Mouse (Mus musculus) hindbrain, embryonic 12.5 days (tissue): Measurements from ENCODE around the gene Tbx21. TPM values are rescaled to one million over a fixed set of nuclear protein-coding genes. Genes with fewer than 3 reads are reported as not detected.
A peak's percentile ranks its signal among the peaks of the same experiment; 100 is the strongest.

Experiments
- ATAC-seq: fragments of 200-750 bp; cut with Nextera tagmentation; 2 replicates; pipeline ENCODE4 v1.8.0; 2017; ENCODE audit warnings: moderate TSS enrichment; ENCODE audit not compliant: low FRiP score
- H3K27ac ChIP-seq: fragments of 300-500 bp; sonication (generic); 2 replicates; pipeline ENCODE4 v1.5.1; 2016; ENCODE audit warnings: mild to moderate bottlenecking
- H3K27me3 ChIP-seq: fragments of 300-500 bp; sonication (generic); 2 replicates; pipeline ENCODE4 v1.6.1; 2016; ENCODE audit warnings: mild to moderate bottlenecking
- H3K36me3 ChIP-seq: fragments of 300-500 bp; sonication (generic); 2 replicates; pipeline ENCODE4 v1.6.1; 2016; ENCODE audit warnings: mild to moderate bottlenecking
- H3K4me1 ChIP-seq: fragments of 300-500 bp; sonication (generic); 2 replicates; pipeline ENCODE4 v1.6.1; 2016
- H3K4me2 ChIP-seq: fragments of 300-500 bp; sonication (generic); replicated peaks from 2 replicates; pipeline ENCODE4 v1.6.1; 2016; ENCODE audit warnings: mild to moderate bottlenecking
- H3K4me3 ChIP-seq: fragments of 300-500 bp; sonication (generic); 2 replicates; pipeline ENCODE4 v1.5.1; 2016; ENCODE audit warnings: mild to moderate bottlenecking
- H3K9ac ChIP-seq: fragments of 300-500 bp; sonication (generic); 2 replicates; pipeline ENCODE4 v1.6.1; 2016; ENCODE audit warnings: mild to moderate bottlenecking, moderate library complexity
- H3K9me3 ChIP-seq: fragments of 300-500 bp; sonication (generic); replicated peaks from 2 replicates; pipeline ENCODE4 v1.6.1; 2016; ENCODE audit warnings: mild to moderate bottlenecking
- WGBS: fragments of 180-500 bp; shearing (Covaris S2); methylation state at CpG from one replicate; pipeline ENCODE4 v1.1.7; 2016; 5-methylcytosine and 5-hydroxymethylcytosine counted together
- polyA plus RNA-seq: library from polyadenylated mRNA; unstranded; fragments of >200 nt; fragmentation: Nextera tagmentation; extraction: Ambion mirVana; gene quantifications from 2 replicates; pipeline ENCODE4 v1.2.1, GENCODE M21; 2016

Gene Tbx21
- polyA plus RNA-seq, 1 experiment from 2014 or later = 0.10 TPM

GRCm38 (mm10) chr11:97103163-97104090 lies 11.7 kb downstream of the Tbx21 start:
- H3K4me1 ChIP-seq = no peaks in the 10 kb centered on the region
- no peak overlapping the region for H3K27ac ChIP-seq
- no peak for ATAC-seq
- no peaks in the 10 kb centered on the region for H3K9me3 ChIP-seq
- 95% methylated on average over 10 of the region's 10 CpGs for WGBS
- no peaks in the 10 kb centered on the region for H3K36me3 ChIP-seq
- H3K9ac ChIP-seq = no peak overlapping the region
- H3K4me2 ChIP-seq = no peak overlapping the region
- H3K27me3 ChIP-seq = peaks cover 16% of the 10 kb centered on the region
- no peak overlapping the region for H3K4me3 ChIP-seq

DNA sequence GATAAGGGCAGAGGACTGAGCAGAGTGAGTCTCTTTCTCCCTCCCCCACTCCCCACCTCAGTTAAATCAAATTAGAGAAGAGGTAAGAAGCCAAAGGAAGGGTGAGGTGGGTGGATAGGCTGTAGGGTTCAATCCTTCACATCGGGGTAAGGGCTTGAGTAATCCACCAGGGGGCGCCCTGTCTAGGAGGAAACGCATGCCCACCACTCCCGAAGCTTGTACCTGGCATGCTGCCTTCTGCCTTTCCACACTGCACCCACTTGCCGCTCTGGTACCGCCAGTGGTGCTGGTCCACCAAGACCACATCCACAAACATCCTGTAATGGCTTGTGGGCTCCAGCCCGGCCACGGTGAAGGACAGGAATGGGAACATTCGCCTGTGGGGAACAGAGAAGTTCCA lies 13.4 kb downstream of the Tbx21 start:
- Histone ChIP-seq H3K4me3 (no peak overlapping the region), H3K27ac (no peak overlapping the region), H3K27me3 (peaks cover 31% of the 10 kb centered on the region), H3K9ac (no peak overlapping the region), H3K4me2 (no peak overlapping the region), H3K9me3 (no peaks in the 10 kb centered on the region), H3K4me1 (no peaks in the 10 kb centered on the region), H3K36me3 (no peaks in the 10 kb centered on the region)
- no peak for ATAC-seq
- WGBS = 28% methylated on average over 9 of the region's 9 CpGs

- peaks cover 35% of the 10 kb centered on the region for H3K27me3 ChIP-seq
These were observed 16.3 kb downstream of the Tbx21 start for GRCm38 (mm10) chr11:97098791-97099190.

DNA sequence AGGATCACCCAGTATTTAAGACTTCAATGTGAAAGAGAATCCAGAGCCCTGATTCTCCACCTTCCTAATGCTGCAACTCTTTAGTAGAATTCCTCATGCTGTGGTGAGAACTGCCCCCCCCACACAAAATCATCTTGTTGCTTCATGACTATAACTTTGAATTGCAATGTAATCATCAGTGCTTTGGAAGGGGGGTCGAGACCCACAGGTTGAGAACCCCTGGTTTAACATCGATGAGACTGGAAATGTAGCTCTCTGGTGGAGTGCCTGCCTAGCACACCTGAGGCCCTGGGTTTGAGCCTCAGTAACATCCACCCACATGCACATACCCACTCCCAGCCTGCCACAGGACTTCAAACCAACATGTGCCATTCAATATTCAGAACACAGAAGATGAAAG lies 20.5 kb downstream of the Tbx21 start:
- WGBS = 66% methylated on average over 2 of the region's 2 CpGs
- ATAC-seq = no peak
- H3K4me3 ChIP-seq = no peak overlapping the region
- H3K9ac ChIP-seq = no peak overlapping the region
- H3K4me2 ChIP-seq = no peak overlapping the region
- no peak overlapping the region for H3K27ac ChIP-seq
- H3K4me1 ChIP-seq = no peaks in the 10 kb centered on the region
- H3K36me3 ChIP-seq = no peaks in the 10 kb centered on the region
- H3K27me3 ChIP-seq = peaks cover 38% of the 10 kb centered on the region
- H3K9me3 ChIP-seq = no peaks in the 10 kb centered on the region

More at GRCm38 (mm10) chr11:97098791-97099190, 16.3 kb downstream of the Tbx21 start:
- no peak overlapping the region for H3K9ac ChIP-seq
- H3K4me3 ChIP-seq = no peak overlapping the region
- H3K4me1 ChIP-seq = no peaks in the 10 kb centered on the region
- H3K9me3 ChIP-seq = no peaks in the 10 kb centered on the region
- H3K27ac ChIP-seq = no peak overlapping the region
- ATAC-seq = no peak
- no peaks in the 10 kb centered on the region for H3K36me3 ChIP-seq
- no peak overlapping the region for H3K4me2 ChIP-seq
- WGBS = 23% methylated on average over 18 of the region's 18 CpGs

DNA sequence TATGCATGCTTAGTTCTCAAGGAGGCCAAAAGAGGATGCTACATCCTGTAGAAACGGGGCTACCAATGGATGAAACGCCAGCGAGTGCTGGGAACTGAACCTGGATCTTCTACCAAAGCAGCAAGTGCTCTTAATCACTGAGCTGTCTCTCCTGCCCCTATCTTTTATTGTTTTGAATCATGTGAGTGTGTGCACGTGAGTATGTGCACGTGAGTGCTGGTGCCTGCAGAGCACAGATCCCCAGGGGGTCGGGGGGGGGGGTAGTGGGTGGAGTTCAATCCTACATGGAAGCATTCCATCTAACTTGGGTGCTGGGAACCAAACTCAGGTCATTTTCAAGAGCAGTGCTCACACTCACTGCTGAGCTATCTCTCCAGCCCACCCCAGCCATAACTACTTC lies 28.8 kb downstream of the Tbx21 start:
- no peak for ATAC-seq
- H3K27ac ChIP-seq = no peak overlapping the region
- H3K4me1 ChIP-seq = peaks cover 7% of the 10 kb centered on the region
- no peaks in the 10 kb centered on the region for H3K36me3 ChIP-seq
- WGBS = 68% methylated on average over 6 of the region's 6 CpGs
- no peak overlapping the region for H3K9ac ChIP-seq
- H3K27me3 ChIP-seq = 0 out of 2 replicates have a peak, but pooled peaks cover 5% of the 10 kb centered on the region
- H3K4me2 ChIP-seq = no peak overlapping the region
- peaks cover 7% of the 10 kb centered on the region; the same call in 1 of the 2 replicates for H3K9me3 ChIP-seq
- H3K4me3 ChIP-seq = no peak overlapping the region

DNA sequence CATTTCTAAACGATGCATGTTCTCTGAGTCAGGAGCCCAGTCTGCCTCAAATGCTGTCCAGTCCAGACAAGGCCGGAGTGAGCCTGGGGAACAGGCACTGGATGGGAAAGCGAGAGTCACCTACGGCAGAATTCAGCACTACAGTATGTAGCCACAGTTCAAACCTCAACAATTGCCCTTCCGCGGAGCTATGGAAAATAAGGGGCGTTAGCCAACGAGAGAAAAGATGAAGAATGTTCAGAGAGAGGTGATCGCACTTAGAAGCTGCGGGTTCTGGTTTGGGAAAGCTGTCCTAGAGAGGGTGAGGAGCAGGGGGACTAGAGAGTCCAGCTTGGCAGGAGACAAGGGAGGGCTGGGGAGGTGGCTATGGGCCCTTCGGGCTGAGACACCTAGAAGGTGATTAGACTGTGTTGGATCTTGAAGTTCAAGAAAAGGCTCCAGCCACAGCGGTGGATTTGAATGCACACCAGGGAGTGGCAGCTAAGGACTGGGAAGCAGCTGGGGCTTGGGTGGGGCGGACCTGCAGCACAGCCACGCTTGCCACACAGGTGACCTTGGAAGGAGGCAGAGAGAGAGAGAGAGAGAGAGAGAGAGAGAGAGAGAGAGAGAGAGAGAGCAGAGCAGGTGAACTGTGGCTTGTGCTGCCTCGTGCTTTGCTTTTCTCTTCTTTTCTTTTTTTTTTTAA lies 30.2 kb downstream of the Tbx21 start:
- no peaks in the 10 kb centered on the region for H3K36me3 ChIP-seq
- no peak overlapping the region for H3K4me2 ChIP-seq
- H3K27me3 ChIP-seq = 0 out of 2 replicates have a peak, but pooled peaks cover 3% of the 10 kb centered on the region
- 88% methylated on average over 15 of the region's 15 CpGs for WGBS
- peaks cover 7% of the 10 kb centered on the region for H3K4me1 ChIP-seq
- peaks cover 7% of the 10 kb centered on the region; the same call in 1 of the 2 replicates for H3K9me3 ChIP-seq
- no peak overlapping the region for H3K9ac ChIP-seq
- H3K27ac ChIP-seq = no peak overlapping the region
- ATAC-seq = no peak
- no peak overlapping the region for H3K4me3 ChIP-seq

DNA sequence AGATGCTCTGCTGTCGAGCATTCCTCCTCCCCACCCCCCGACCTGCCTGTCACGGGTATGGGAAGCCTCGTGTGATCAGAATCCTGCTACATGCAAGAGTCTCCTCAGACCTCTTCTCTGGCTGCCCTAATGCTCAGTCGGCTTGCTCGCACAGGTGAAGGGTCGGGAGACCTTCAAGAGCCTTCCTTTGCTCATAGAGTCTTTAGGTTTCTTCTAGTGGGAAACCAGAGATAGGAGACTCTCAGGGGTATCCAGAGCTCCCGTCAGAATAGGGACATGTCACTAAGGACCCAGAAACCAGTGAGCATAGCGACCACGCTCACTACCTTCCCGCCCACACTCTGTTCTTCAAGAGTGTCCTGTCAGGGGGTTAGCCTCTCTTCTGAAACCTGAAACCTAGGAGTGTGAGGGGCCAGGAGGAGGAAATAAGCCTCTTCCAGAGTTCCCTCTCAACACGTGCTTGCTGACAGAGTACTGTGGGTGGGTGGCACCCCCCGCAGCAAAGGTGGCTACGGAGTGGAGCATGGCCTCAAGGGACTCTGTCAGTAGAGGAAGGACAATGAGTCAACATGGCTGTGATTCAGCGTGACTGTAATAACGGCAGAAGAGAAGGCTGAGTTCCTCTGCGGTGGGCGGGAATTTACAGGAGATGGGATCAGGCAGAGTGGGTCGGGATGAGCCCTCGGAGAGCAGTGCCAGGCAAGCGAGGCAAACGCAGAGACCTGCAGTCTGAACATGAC lies 31.6 kb downstream of the Tbx21 start:
- Histone ChIP-seq H3K4me3 (no peak overlapping the region), H3K9ac (peak overlapping the region; percentile 32; the same call in 1 of the 2 replicates), H3K4me1 (peaks cover 7% of the 10 kb centered on the region), H3K27me3 (0 out of 2 replicates have a peak, but pooled peaks cover 3% of the 10 kb centered on the region), H3K36me3 (no peaks in the 10 kb centered on the region), H3K27ac (no peak overlapping the region), H3K9me3 (0 out of 2 replicates have a peak, but pooled peaks cover under 1% of the 10 kb centered on the region), H3K4me2 (peak overlapping the region; percentile 2; the same call in 1 of the 2 replicates)
- no peak for ATAC-seq
- 42% methylated on average over 22 of the region's 22 CpGs for WGBS

DNA sequence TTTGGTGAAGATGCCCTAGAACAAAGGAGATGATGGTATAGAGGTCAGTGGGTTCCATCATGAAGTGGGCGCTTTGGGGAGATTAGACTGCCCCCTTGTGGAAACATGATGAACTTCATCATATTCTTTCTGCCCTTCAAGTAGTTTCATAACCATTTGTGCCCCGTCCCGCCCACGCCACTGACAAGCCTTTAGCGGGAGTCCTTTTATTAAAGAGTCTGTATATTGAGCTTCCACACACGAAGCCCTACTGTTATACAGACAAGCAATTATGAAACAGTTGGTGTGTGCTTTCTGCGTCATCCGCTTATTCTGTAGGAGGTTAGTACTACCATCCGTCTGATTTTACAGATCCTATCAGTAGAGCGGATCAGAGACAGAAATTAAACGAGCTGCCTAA lies 32.2 kb downstream of the Tbx21 start:
- 0 out of 2 replicates have a peak, but pooled peaks cover 3% of the 10 kb centered on the region for H3K27me3 ChIP-seq
- 50% methylated on average over 11 of the region's 11 CpGs for WGBS
- no peak overlapping the region for H3K9ac ChIP-seq
- no peak overlapping the region for H3K27ac ChIP-seq
- no peaks in the 10 kb centered on the region for H3K36me3 ChIP-seq
- no peak overlapping the region for H3K4me2 ChIP-seq
- peaks cover 7% of the 10 kb centered on the region for H3K4me1 ChIP-seq
- ATAC-seq = no peak
- no peak overlapping the region for H3K4me3 ChIP-seq
- H3K9me3 ChIP-seq = no peaks in the 10 kb centered on the region

- no peak overlapping the region for H3K4me3 ChIP-seq
- H3K36me3 ChIP-seq = no peaks in the 10 kb centered on the region
- 37% methylated on average over 9 of the region's 9 CpGs for WGBS
- peaks cover 7% of the 10 kb centered on the region for H3K4me1 ChIP-seq
- ATAC-seq = no peak
- H3K27me3 ChIP-seq = 0 out of 2 replicates have a peak, but pooled peaks cover 3% of the 10 kb centered on the region
- H3K4me2 ChIP-seq = no peak overlapping the region
- no peaks in the 10 kb centered on the region for H3K9me3 ChIP-seq
- H3K27ac ChIP-seq = no peak overlapping the region
- H3K9ac ChIP-seq = no peak overlapping the region
These were observed 34.8 kb downstream of the Tbx21 start for GRCm38 (mm10) chr11:97080291-97080690.

GRCm38 (mm10) chr11:97078751-97079150 lies 36.4 kb downstream of the Tbx21 start:
- no peak for ATAC-seq
- Histone ChIP-seq H3K36me3 (no peaks in the 10 kb centered on the region), H3K27me3 (0 out of 2 replicates have a peak, but pooled peaks cover 3% of the 10 kb centered on the region), H3K4me2 (no peak overlapping the region), H3K9me3 (no peaks in the 10 kb centered on the region), H3K9ac (no peak overlapping the region), H3K4me1 (peaks cover 2% of the 10 kb centered on the region), H3K4me3 (no peak overlapping the region), H3K27ac (no peak overlapping the region)
- WGBS = 63% methylated on average over 4 of the region's 4 CpGs

- no peaks in the 10 kb centered on the region for H3K9me3 ChIP-seq
- no peak overlapping the region for H3K9ac ChIP-seq
- no peaks in the 10 kb centered on the region for H3K36me3 ChIP-seq
- no peak overlapping the region for H3K4me3 ChIP-seq
- no peak overlapping the region for H3K27ac ChIP-seq
- no peak for ATAC-seq
- WGBS = 78% methylated on average over 8 of the region's 8 CpGs
- H3K27me3 ChIP-seq = no peaks in the 10 kb centered on the region
- no peak overlapping the region for H3K4me2 ChIP-seq
- no peaks in the 10 kb centered on the region for H3K4me1 ChIP-seq
These were observed 40.9 kb downstream of the Tbx21 start for GRCm38 (mm10) chr11:97074235-97074634.

DNA sequence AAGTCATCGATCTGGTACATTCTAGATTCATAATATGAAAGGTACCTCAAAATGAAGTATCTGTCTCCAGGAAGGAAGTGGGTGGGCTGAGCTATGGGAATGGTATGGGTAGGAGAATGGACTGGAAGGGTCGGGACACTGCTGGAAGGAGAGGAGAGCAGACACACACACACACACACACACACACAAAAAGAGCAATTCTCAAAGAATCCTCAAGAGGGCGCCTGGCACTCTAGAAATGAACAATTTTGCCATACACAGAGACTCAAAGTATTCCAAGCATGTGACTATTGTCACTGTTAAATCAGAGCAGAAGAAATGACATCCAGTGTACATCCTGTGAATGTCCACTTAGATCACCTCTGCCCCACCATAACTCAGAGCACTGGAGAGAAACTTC lies 42.6 kb downstream of the Tbx21 start:
- whole genome bisulfite sequencing = 32% methylated on average over 3 of the region's 3 CpGs
- no peaks in the 10 kb centered on the region for H3K9me3 ChIP-seq
- peaks cover 12% of the 10 kb centered on the region; the same call in 1 of the 2 replicates for H3K36me3 ChIP-seq
- no peak overlapping the region for H3K4me2 ChIP-seq
- H3K9ac ChIP-seq = no peak overlapping the region
- ATAC-seq = peak; percentile 38; the same call in 1 of the 2 replicates
- no peak overlapping the region for H3K27ac ChIP-seq
- no peak overlapping the region for H3K4me3 ChIP-seq
- H3K4me1 ChIP-seq = no peaks in the 10 kb centered on the region
- H3K27me3 ChIP-seq = no peaks in the 10 kb centered on the region
